Mouse (Mus musculus) forebrain, embryonic 11.5 days (tissue): ENCODE measurements around the gene Sbno2. TPM values are rescaled to one million over a fixed set of nuclear protein-coding genes. Genes with fewer than 3 reads are reported as not detected.
A peak's percentile ranks its signal among the peaks of the same experiment; 100 is the strongest.
"Not testable (repeated sequence)": the region's sequence is repeated elsewhere in the genome, so short reads cannot be mapped to it uniquely, and the experiment has no call there.

ENCODE experiments used
- ATAC-seq: fragments of 200-750 bp; cut with Nextera tagmentation; replicated peaks from 2 replicates; pipeline ENCODE4 v1.8.0; 2017; ENCODE audit warnings: moderate TSS enrichment; ENCODE audit not compliant: low FRiP score
- DNase-seq: peaks from one replicate; pipeline ENCODE4 v3.0.0-alpha.2; 2017; ENCODE audit warnings: low spot score
- H3K27ac ChIP-seq: fragments of 300-500 bp; sonication (generic); 2 replicates; pipeline ENCODE4 v1.5.1; 2014; ENCODE audit warnings: low read depth, low read length
- H3K27me3 ChIP-seq: fragments of 300-500 bp; sonication (generic); 2 replicates; pipeline ENCODE4 v1.6.1; 2014; ENCODE audit warnings: mild to moderate bottlenecking, low read length, mixed read lengths; ENCODE audit not compliant: control insufficient read depth, insufficient read depth
- H3K36me3 ChIP-seq: fragments of 300-500 bp; sonication (generic); 2 replicates; pipeline ENCODE4 v1.6.1; 2014; ENCODE audit warnings: mild to moderate bottlenecking, low read length, moderate library complexity, mixed read lengths; ENCODE audit not compliant: control insufficient read depth, insufficient read depth
- H3K4me1 ChIP-seq: fragments of 300-500 bp; sonication (generic); replicated peaks from 2 replicates; pipeline ENCODE4 v1.6.1; 2014; ENCODE audit warnings: low read length, mixed read lengths; ENCODE audit not compliant: control insufficient read depth, insufficient read depth
- H3K4me2 ChIP-seq: fragments of 300-500 bp; sonication (generic); 2 replicates; pipeline ENCODE4 v1.6.1; 2014; ENCODE audit warnings: low read depth, mild to moderate bottlenecking, low read length, moderate library complexity, mixed read lengths; ENCODE audit not compliant: severe bottlenecking
- H3K4me3 ChIP-seq: fragments of 300-500 bp; sonication (generic); 2 replicates; pipeline ENCODE4 v1.5.1; 2014; ENCODE audit warnings: low read depth, low read length
- H3K9ac ChIP-seq: fragments of 300-500 bp; sonication (generic); 2 replicates; pipeline ENCODE4 v1.6.1; 2014; ENCODE audit warnings: low read length
- H3K9me3 ChIP-seq: fragments of 300-500 bp; sonication (generic); 2 replicates; pipeline ENCODE4 v1.6.1; 2016; ENCODE audit warnings: low read length, mixed read lengths; ENCODE audit not compliant: control insufficient read depth
- WGBS: fragments of 180-500 bp; shearing (Covaris S2); extraction: QIAGEN DNeasy Blood & Tissue Kit; methylation state at CpG from one replicate; pipeline ENCODE4 v1.1.7; 2014; 5-methylcytosine and 5-hydroxymethylcytosine counted together
- polyA plus RNA-seq: library from polyadenylated mRNA; unstranded; fragments of >200 nt; fragmentation: Nextera tagmentation; extraction: Ambion mirVana; gene quantifications from 2 replicates; pipeline ENCODE4 v1.2.1, GENCODE M21; 2014

Gene Sbno2
- polyA plus RNA-seq, 1 experiment from 2014 or later, result 13.6 TPM

DNA sequence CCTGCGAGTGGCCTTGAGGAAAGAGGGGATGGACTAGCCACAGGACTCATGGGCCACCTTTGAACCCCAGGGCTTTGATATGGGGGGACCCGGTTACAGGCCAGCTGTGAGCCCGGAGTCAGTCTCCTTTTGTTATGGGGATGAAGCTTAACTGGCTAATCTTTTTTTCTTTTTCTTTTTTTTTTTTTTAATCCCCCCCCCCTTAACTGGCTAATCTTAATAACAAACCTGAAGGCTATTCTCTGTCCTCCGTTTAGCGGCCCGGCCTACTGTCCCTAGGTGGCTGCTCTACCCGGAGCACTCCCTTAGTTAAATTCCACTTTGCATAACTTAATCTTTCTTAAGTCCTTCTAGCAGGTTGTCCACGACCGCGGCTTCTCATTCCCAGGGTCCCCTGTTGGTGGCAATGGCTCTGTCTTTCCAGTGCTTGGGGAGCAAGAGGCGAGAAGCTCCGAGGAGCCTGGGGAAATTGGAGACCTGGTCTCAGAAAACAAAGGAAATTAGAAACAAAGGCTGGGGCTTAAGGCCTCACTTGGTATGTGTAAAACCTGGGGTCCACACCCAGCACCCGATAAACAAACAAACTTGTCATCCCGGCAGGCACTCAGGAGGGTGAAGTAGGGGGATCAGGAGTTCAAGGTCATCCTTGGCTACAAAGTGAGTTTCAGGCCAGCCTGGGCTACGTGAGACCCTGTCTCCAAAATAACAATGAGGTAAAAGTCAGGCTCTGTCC lies 54.3 kb downstream of the Sbno2 start:
- peak overlapping the region; percentile 30; the same call in 1 of the 2 replicates for H3K9ac ChIP-seq
- ATAC-seq (no peak), DNase-seq (no peak)
- H3K4me3 ChIP-seq, result no peak overlapping the region
- H3K36me3 ChIP-seq, result no peaks in the 10 kb centered on the region
- 8% methylated on average over 15 of the region's 15 CpGs for WGBS
- H3K4me2 ChIP-seq, result no peak overlapping the region
- H3K27me3 ChIP-seq, result no peaks in the 10 kb centered on the region
- no peak overlapping the region for H3K27ac ChIP-seq
- H3K4me1 ChIP-seq, result peaks cover 20% of the 10 kb centered on the region
- no peaks in the 10 kb centered on the region for H3K9me3 ChIP-seq

DNA sequence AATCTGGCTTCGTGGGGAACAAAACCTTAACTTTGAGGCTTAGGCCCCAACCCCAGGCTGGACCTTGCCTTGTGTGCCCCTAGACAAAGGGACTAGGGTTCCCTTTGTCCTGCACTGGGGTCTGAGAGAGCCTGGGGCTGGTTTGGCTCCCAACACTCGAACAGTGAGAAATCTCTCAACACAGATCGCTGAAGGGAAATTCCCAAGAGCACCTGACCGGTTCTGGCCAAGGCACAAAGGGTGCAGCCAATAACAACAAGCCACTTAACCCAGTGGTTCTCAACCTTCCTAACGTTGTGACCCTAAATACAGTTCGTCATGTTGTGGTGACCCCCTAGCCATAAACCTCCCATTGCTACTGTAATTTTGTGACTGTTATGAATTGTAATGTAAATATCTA lies 55.1 kb downstream of the Sbno2 start:
- H3K27me3 ChIP-seq, result no peaks in the 10 kb centered on the region
- H3K4me3 ChIP-seq, result no peak overlapping the region
- 13% methylated on average over 6 of the region's 6 CpGs for WGBS
- no peaks in the 10 kb centered on the region for H3K36me3 ChIP-seq
- DNase-seq (no peak), ATAC-seq (no peak)
- H3K4me1 ChIP-seq, result peaks cover 17% of the 10 kb centered on the region
- no peaks in the 10 kb centered on the region for H3K9me3 ChIP-seq
- no peak overlapping the region; the same call in 1 of the 2 replicates for H3K9ac ChIP-seq
- no peak overlapping the region for H3K4me2 ChIP-seq
- H3K27ac ChIP-seq, result no peak overlapping the region

DNA sequence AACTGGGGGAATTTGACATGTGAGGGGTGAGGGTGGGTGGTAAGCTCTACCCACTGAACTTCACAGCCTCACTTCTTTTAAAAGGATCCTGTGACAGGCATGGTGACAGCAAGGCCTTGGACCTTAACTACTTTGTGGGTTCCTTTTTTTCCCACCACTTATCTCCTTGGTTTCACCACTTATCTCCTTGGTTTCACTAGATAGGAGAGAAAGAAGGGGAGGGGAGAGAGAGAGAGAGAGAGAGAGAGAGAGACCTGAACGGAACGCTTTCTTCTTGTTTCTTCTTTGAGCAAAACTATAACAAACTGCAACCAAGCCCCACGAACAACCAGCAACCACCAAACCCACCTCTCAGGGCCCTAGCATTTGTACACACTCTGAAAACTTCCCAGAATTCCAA lies 56.5 kb downstream of the Sbno2 start:
- H3K27me3 ChIP-seq, result no peaks in the 10 kb centered on the region
- no peak overlapping the region for H3K9ac ChIP-seq
- WGBS, result 58% methylated on average over 3 of the region's 3 CpGs
- no peaks in the 10 kb centered on the region for H3K36me3 ChIP-seq
- H3K4me1 ChIP-seq, result peaks cover 13% of the 10 kb centered on the region
- peak overlapping the region; percentile 5; the same call in 1 of the 2 replicates for H3K27ac ChIP-seq
- DNase-seq (no peak), ATAC-seq (no peak)
- H3K4me3 ChIP-seq, result no peak overlapping the region
- no peak overlapping the region for H3K4me2 ChIP-seq
- H3K9me3 ChIP-seq, result no peaks in the 10 kb centered on the region

DNA sequence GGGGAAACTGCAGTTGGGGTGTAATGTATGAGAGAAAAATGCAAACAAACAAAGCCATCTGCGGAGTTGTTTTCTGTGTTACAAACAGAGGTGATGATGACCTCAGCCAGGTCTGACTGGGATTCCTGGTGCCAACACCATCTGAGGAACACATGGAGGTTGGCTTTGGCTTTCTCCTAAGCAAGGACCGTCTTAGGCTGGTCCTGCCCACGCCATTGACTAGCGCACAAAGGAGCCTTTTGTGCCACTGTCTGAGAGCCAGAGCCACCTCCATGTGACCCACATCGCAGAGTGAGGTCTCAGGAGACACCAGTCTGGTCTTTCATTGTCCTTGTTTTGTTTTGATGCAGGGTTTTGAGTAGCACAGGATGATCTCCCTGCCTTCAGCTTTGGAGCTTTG lies 57.0 kb downstream of the Sbno2 start:
- Histone ChIP-seq H3K27me3 (no peaks in the 10 kb centered on the region), H3K4me2 (no peak overlapping the region), H3K9ac (no peak overlapping the region), H3K36me3 (no peaks in the 10 kb centered on the region), H3K4me1 (peaks cover 13% of the 10 kb centered on the region), H3K27ac (peak overlapping the region; percentile 5; the same call in 1 of the 2 replicates), H3K9me3 (no peaks in the 10 kb centered on the region), H3K4me3 (no peak overlapping the region)
- no peak for DNase-seq
- whole genome bisulfite sequencing, result 12% methylated on average over 5 of the region's 5 CpGs
- 0 out of 2 replicates have a peak, but pooled peaks have one; percentile 25 for ATAC-seq

DNA sequence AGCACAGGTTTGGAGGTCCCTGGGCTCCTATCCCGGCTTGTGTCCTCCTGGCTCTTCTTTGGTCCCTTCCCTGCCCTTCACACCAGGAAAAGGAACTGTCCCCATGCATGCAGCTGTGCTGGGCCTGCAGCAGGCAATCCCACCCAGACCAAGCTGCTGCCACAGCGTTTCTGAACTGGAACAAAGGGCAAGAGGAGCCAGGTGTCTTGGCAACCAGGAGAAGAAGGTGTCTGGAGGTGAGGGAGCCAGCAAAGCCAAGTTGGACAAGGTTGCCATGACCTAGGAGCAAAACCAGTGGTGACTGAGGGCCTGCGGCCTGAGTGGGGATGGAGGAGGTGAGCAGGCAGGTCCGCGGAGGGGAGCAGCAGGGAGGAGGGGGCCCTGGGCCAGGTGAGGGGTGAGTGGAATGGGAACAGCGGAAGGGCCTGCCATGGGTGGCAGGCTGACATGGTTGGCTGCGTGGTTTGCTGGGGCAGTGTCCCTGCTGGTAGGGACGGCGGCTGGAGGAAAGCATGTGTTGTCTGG lies 58.3 kb downstream of the Sbno2 start, which contains the start of gene Gpx4:
Gene Gpx4 (plus strand): TSS at position 126 of the 525 bp plus-strand sequence.
- DNase-seq (no peak), ATAC-seq (no peak)
- no peaks in the 10 kb centered on the region for H3K27me3 ChIP-seq
- no peak within 1 kb of the TSS for H3K4me2 ChIP-seq
- H3K36me3 ChIP-seq, result no peaks in the 10 kb centered on the region
- H3K9me3 ChIP-seq, result no peaks in the 10 kb centered on the region
- H3K4me3 ChIP-seq, result no peak within 1 kb of the TSS
- peaks cover 13% of the 10 kb centered on the region for H3K4me1 ChIP-seq
- H3K9ac ChIP-seq, result 0 out of 2 replicates have a peak within 1 kb of the TSS, but pooled peaks have one; percentile 20
- H3K27ac ChIP-seq, result peak within 1 kb of the TSS; percentile 5; the same call in 1 of the 2 replicates
- WGBS, result 46% methylated on average over 9 of the region's 9 CpGs

DNA sequence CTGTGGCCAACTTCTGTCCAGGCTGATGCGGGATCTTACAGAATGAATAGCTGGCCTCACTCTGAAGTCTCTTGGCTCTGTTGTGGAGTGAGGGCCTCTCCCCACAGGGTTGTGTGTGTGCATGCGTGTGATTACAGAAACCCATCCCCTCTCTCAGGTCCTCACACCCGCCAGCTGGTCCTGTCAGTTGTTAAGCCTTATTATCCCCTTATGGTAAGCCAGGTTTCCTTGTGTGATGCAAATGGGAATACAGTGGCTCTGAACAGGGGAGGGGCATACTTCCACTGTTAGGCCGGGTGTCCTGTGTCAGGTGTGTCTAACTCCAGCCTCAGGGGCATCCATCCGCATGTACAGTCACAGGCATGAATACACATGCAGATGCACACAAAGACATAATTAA lies 59.6 kb downstream of the Sbno2 start:
- H3K9ac ChIP-seq, result no peak overlapping the region
- H3K4me1 ChIP-seq, result peaks cover 10% of the 10 kb centered on the region; the same call in 1 of the 2 replicates
- DNase-seq (no peak), ATAC-seq (no peak)
- WGBS, result 82% methylated on average over 5 of the region's 5 CpGs
- no peaks in the 10 kb centered on the region for H3K9me3 ChIP-seq
- no peaks in the 10 kb centered on the region for H3K36me3 ChIP-seq
- no peak overlapping the region for H3K4me2 ChIP-seq
- H3K27ac ChIP-seq, result no peak overlapping the region
- H3K4me3 ChIP-seq, result no peak overlapping the region
- no peaks in the 10 kb centered on the region for H3K27me3 ChIP-seq

DNA sequence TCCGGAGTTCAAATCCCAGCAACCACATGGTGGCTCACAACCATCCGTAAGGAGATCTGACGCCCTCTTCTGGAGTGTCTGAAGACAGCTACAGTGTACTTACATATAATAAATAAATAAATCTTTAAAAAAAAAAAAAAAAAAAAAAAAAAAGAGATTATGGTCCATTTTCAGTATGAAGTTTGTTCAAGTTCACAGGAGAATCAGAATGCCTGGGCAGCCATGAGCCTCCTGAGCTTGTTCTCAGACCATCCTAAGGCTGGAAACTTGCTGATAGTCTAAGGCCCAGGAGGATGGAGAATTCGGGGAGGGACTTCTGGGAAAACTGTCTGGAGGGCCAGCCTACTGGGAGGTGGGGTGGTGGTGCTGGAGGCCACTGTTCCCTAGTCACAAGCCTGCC lies 60.0 kb downstream of the Sbno2 start:
- not testable (repeated sequence) for H3K9ac ChIP-seq, DNase-seq, H3K27me3 ChIP-seq, H3K9me3 ChIP-seq, ATAC-seq, H3K27ac ChIP-seq, H3K4me3 ChIP-seq, H3K4me2 ChIP-seq, H3K36me3 ChIP-seq
- H3K4me1 ChIP-seq, result peaks cover 10% of the 10 kb centered on the region; the same call in 1 of the 2 replicates
- 82% methylated on average over 2 of the region's 4 CpGs for WGBS

DNA sequence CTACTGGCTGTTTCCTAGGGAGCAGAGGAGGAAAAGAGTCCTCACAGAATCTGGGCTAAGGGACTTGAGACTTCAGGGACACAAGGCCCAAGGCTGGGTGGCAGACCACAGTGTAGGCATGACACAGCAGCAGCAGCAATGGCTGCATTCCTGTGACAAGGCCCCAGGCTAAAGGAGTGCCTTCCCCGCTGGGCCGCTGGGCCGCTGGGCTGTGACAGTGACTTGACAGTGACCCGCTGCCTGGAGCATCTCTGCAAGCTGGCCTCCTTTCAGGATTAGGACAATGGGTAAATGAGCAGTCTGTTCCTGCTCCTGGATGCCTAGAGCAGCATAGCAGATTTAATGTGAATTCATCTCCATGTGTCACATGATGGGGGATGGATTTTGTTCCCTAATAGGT lies 61.3 kb downstream of the Sbno2 start:
- Histone ChIP-seq H3K4me3 (no peak overlapping the region), H3K27me3 (no peaks in the 10 kb centered on the region), H3K36me3 (no peaks in the 10 kb centered on the region), H3K27ac (no peak overlapping the region), H3K9ac (no peak overlapping the region), H3K4me2 (no peak overlapping the region), H3K9me3 (no peaks in the 10 kb centered on the region), H3K4me1 (peaks cover 10% of the 10 kb centered on the region; the same call in 1 of the 2 replicates)
- DNase-seq (no peak), ATAC-seq (no peak)
- WGBS, result 43% methylated on average over 4 of the region's 4 CpGs
